Mouse (Mus musculus) heart, embryonic 15.5 days (tissue): ENCODE data around the gene Elmo2. TPM values are rescaled to one million over a fixed set of nuclear protein-coding genes. Genes with fewer than 3 reads are reported as not detected.

Experiments
- ATAC-seq: fragments of 200-750 bp; cut with Nextera tagmentation; replicated peaks from 2 replicates; pipeline ENCODE4 v1.8.0; 2017; ENCODE audit warnings: low read depth, moderate TSS enrichment; ENCODE audit not compliant: insufficient number of reproducible peaks, insufficient read depth, low FRiP score
- H3K27ac ChIP-seq: fragments of 300-500 bp; sonication (generic); 2 replicates; pipeline ENCODE4 v1.5.1; 2015; ENCODE audit warnings: mild to moderate bottlenecking, inconsistent platforms
- H3K27me3 ChIP-seq: fragments of 300-500 bp; sonication (generic); 2 replicates; pipeline ENCODE4 v1.6.1; 2015; ENCODE audit warnings: inconsistent platforms
- H3K36me3 ChIP-seq: fragments of 300-500 bp; sonication (generic); 2 replicates; pipeline ENCODE4 v1.6.1; 2015; ENCODE audit warnings: mild to moderate bottlenecking, inconsistent platforms
- H3K4me1 ChIP-seq: fragments of 300-500 bp; sonication (generic); replicated peaks from 2 replicates; pipeline ENCODE4 v1.6.1; 2015; ENCODE audit warnings: inconsistent platforms
- H3K4me2 ChIP-seq: fragments of 300-500 bp; sonication (generic); 2 replicates; pipeline ENCODE4 v1.6.1; 2015; ENCODE audit warnings: inconsistent platforms, mild to moderate bottlenecking, moderate library complexity
- H3K4me3 ChIP-seq: fragments of 300-500 bp; sonication (generic); 2 replicates; pipeline ENCODE4 v1.5.1; 2015; ENCODE audit warnings: mild to moderate bottlenecking, inconsistent platforms
- H3K9ac ChIP-seq: fragments of 300-500 bp; sonication (generic); 2 replicates; pipeline ENCODE4 v1.6.1; 2015; ENCODE audit warnings: mild to moderate bottlenecking, inconsistent platforms
- H3K9me3 ChIP-seq: fragments of 300-500 bp; sonication (generic); replicated peaks from 2 replicates; pipeline ENCODE4 v1.6.1; 2016; ENCODE audit warnings: inconsistent platforms
- WGBS: fragments of 180-500 bp; shearing (Covaris S2); methylation state at CpG from one replicate; pipeline ENCODE4 v1.1.7; 2015; ENCODE audit warnings: mixed read lengths; 5-methylcytosine and 5-hydroxymethylcytosine counted together
- polyA plus RNA-seq: library from polyadenylated mRNA; unstranded; fragments of >200 nt; fragmentation: Nextera tagmentation; extraction: Ambion mirVana; gene quantifications from 2 replicates; pipeline ENCODE4 v1.2.1, GENCODE M21; 2015

Gene Elmo2
- polyA plus RNA-seq, 1 experiment from 2014 or later, result 33.8 TPM

- no peak overlapping the region for H3K4me2 ChIP-seq
- peaks cover 21% of the 10 kb centered on the region for H3K4me1 ChIP-seq
- no peak overlapping the region for H3K4me3 ChIP-seq
- H3K9me3 ChIP-seq, result no peaks in the 10 kb centered on the region
- H3K27ac ChIP-seq, result no peak overlapping the region
- no peaks in the 10 kb centered on the region for H3K36me3 ChIP-seq
- no peak overlapping the region for H3K9ac ChIP-seq
- WGBS, result 9% methylated on average over 12 of the region's 12 CpGs
- peaks cover 99% of the 10 kb centered on the region for H3K27me3 ChIP-seq
- no peak for ATAC-seq
Observed at GRCm38 (mm10) chr2:165238416-165239145, 87.7 kb downstream of the Elmo2 start.

Other genes starting within 250 kb of the Elmo2 start
- not detected in 2 replicates for gene 1700025C18Rik, start 235.7 kb downstream of the Elmo2 start, polyA plus RNA-seq
- gene Cdh22, start 91.6 kb downstream of the Elmo2 start, polyA plus RNA-seq, result 0.15 and 0.36 TPM in 2 replicates
- gene Slc35c2, start 38.6 kb downstream of the Elmo2 start, polyA plus RNA-seq, result 32.1 and 45.7 TPM in 2 replicates
- 0.20 and 0.24 TPM in 2 replicates for gene Zfp663, start 42.2 kb upstream of the Elmo2 start, polyA plus RNA-seq
- gene Zfp334, start 61.8 kb upstream of the Elmo2 start, polyA plus RNA-seq, result 3.4 and 4.2 TPM in 2 replicates
- 0.03 and 0.09 TPM in 2 replicates for gene Ocstamp, start 73.9 kb upstream of the Elmo2 start, polyA plus RNA-seq
- 0.24 and 0.27 TPM in 2 replicates for gene Slc13a3, start 146.8 kb upstream of the Elmo2 start, polyA plus RNA-seq
- 19.4 and 25.3 TPM in 2 replicates for gene Trp53rka, start 166.8 kb upstream of the Elmo2 start, polyA plus RNA-seq
- 5.0 and 7.5 TPM in 2 replicates for gene Slc2a10, start 177.3 kb upstream of the Elmo2 start, polyA plus RNA-seq